8 mouse cellular contexts compared by ENCODE assay signal in genomic region chr7:25187662-25188650, GRCm38 (mm10). TPM values are rescaled to one million over a fixed set of nuclear protein-coding genes. Genes with fewer than 3 reads are reported as not detected.
DNase-seq lines count a peak whose midpoint lies in the region; ATAC-seq and TF ChIP-seq lines count a peak whose summit lies in the region.

No protein-coding gene starts in this region.

- peaks cover 27% of the 10 kb centered on the region for H3K27me3 ChIP-seq in hindbrain, embryonic 12.5 days
- H3K27me3 ChIP-seq in lung, postnatal 0 days (replicated peaks; ENCODE audit: insufficient read depth, low read length), result peaks cover 11% of the 10 kb centered on the region; the same call in 1 of the 2 replicates

- no peak overlapping the region for H3K9ac ChIP-seq in hindbrain, embryonic 12.5 days
- H3K9ac ChIP-seq in lung, postnatal 0 days (replicated peaks; ENCODE audit: low read depth), result no peak overlapping the region

- TF ChIP-seq CTCF in lung, postnatal 0 days (IDR thresholded peaks at IDR 0.05), result peak; percentile 100

- no peaks in the 10 kb centered on the region for H3K9me3 ChIP-seq in hindbrain, embryonic 12.5 days (replicated peaks)
- no peaks in the 10 kb centered on the region for H3K9me3 ChIP-seq in lung, postnatal 0 days (ENCODE audit: low read length)

- ATAC-seq in hindbrain, embryonic 12.5 days (ENCODE audit: low FRiP score), result peak; percentile 84
- peak; percentile 90 for ATAC-seq in lung, postnatal 0 days

- no peak overlapping the region for H3K4me2 ChIP-seq in hindbrain, embryonic 12.5 days (replicated peaks)
- H3K4me2 ChIP-seq in lung, postnatal 0 days (replicated peaks; ENCODE audit: low read depth, low read length), result no peak overlapping the region

- no peak for TF ChIP-seq EP300 in lung, postnatal 0 days (IDR thresholded peaks at IDR 0.05)

- 30% methylated on average over 21 of the region's 21 CpGs for WGBS in hindbrain, embryonic 12.5 days
- WGBS in lung, postnatal 0 days, result 21% methylated on average over 21 of the region's 21 CpGs

- H3K4me3 ChIP-seq in hindbrain, embryonic 12.5 days, result no peak overlapping the region
- no peak overlapping the region for H3K4me3 ChIP-seq in lung, postnatal 0 days (ENCODE audit: low read depth, low read length)

- peak; percentile 55 for DNase-seq in MEL-GATA-1-ER (ENCODE audit: extremely low read depth, low read depth)
- DNase-seq in cerebellum, adult 9-10 months, result peak; percentile 91
- DNase-seq in frontal cortex, postnatal 10 days (ENCODE audit: low spot score in 2 of 2), result peak; percentile 68 to 84
- DNase-seq in layer of hippocampus, postnatal 10 days (ENCODE audit: low spot score in 2 of 2), result peak; percentile 92 to 93
- peak; percentile 86 for DNase-seq in lung, postnatal 0 days (ENCODE audit: low spot score)
- DNase-seq in ovary, postnatal 36 days (ENCODE audit: low spot score), result peak; percentile 81
- peak; percentile 81 for DNase-seq in thymus, postnatal 14 days

- H3K36me3 ChIP-seq in hindbrain, embryonic 12.5 days, result no peaks in the 10 kb centered on the region
- H3K36me3 ChIP-seq in lung, postnatal 0 days (ENCODE audit: insufficient read depth, low read length), result no peaks in the 10 kb centered on the region

- H3K27ac ChIP-seq in hindbrain, embryonic 12.5 days, result no peak overlapping the region
- H3K27ac ChIP-seq in lung, postnatal 0 days (ENCODE audit: low read length), result no peak overlapping the region

- no peaks in the 10 kb centered on the region for H3K4me1 ChIP-seq in hindbrain, embryonic 12.5 days
- no peaks in the 10 kb centered on the region for H3K4me1 ChIP-seq in lung, postnatal 0 days (ENCODE audit: insufficient read depth, low read depth, low read length)

RNA-seq across cellular contexts. Expression of gene Pou2f2, which starts 8.4 kb away (rescaled TPM):
- polyA plus RNA-seq in hindbrain, embryonic 12.5 days (2016; fragmentation: Nextera tagmentation; extraction: Ambion mirVana), result 38.6 and 40.3 TPM in 2 replicates
- total RNA-seq in layer of hippocampus, postnatal 10 days (2021), result 10 to 100 TPM; 10.1 to 11.3 TPM
- 0.98 and 1.4 TPM in 2 replicates for polyA plus RNA-seq in lung, postnatal 0 days (2015; fragmentation: Nextera tagmentation; extraction: Ambion mirVana)

RNA-seq across cellular contexts. Expression of gene Dedd2, which starts 32.5 kb away (rescaled TPM):
- polyA plus RNA-seq in hindbrain, embryonic 12.5 days (2016; fragmentation: Nextera tagmentation; extraction: Ambion mirVana), result 11.9 and 13.9 TPM in 2 replicates
- 10 to 100 TPM; 22.2 to 26.3 TPM for total RNA-seq in layer of hippocampus, postnatal 10 days (2021)
- polyA plus RNA-seq in lung, postnatal 0 days (2015; fragmentation: Nextera tagmentation; extraction: Ambion mirVana), result 15.9 and 18.2 TPM in 2 replicates

RNA-seq across cellular contexts. Expression of gene Zfp526, which starts 33.3 kb away (rescaled TPM):
- 2.3 and 2.9 TPM in 2 replicates for polyA plus RNA-seq in hindbrain, embryonic 12.5 days (2016; fragmentation: Nextera tagmentation; extraction: Ambion mirVana)
- 1 to 10 TPM; 7.2 to 8.4 TPM for total RNA-seq in layer of hippocampus, postnatal 10 days (2021)
- polyA plus RNA-seq in lung, postnatal 0 days (2015; fragmentation: Nextera tagmentation; extraction: Ambion mirVana), result 1.6 and 2.2 TPM in 2 replicates

RNA-seq across cellular contexts. Expression of gene Gsk3a, which starts 49.7 kb away (rescaled TPM):
- 17.2 and 19.6 TPM in 2 replicates for polyA plus RNA-seq in hindbrain, embryonic 12.5 days (2016; fragmentation: Nextera tagmentation; extraction: Ambion mirVana)
- total RNA-seq in layer of hippocampus, postnatal 10 days (2021), result 100 to 1,000 TPM; 162 to 187 TPM
- polyA plus RNA-seq in lung, postnatal 0 days (2015; fragmentation: Nextera tagmentation; extraction: Ambion mirVana), result 6.7 and 6.8 TPM in 2 replicates

Comparison
In these comparisons a context has a peak if more than half of its experiments do, and no peak if none do; other contexts are left out.
1. RNA of gene Pou2f2, which starts 8.4 kb away (polyA plus RNA-seq): 38.6 to 40.3 TPM in hindbrain, embryonic 12.5 days; 0.98 to 1.4 TPM in lung, postnatal 0 days; every median in the first group is over 10 times any median in the second.
2. Peak in every context shown above with its lines, with median percentiles within 50 percentile points of each other: DNase-seq.